Mouse (Mus musculus) kidney, postnatal 10 days (tissue): Measurements from ENCODE around the gene Mei4.

Experiments used
- DNase-seq: peaks from one replicate; pipeline ENCODE4 v3.0.0; 2021; ENCODE audit warnings: mixed read lengths

Gene Mei4

DNA sequence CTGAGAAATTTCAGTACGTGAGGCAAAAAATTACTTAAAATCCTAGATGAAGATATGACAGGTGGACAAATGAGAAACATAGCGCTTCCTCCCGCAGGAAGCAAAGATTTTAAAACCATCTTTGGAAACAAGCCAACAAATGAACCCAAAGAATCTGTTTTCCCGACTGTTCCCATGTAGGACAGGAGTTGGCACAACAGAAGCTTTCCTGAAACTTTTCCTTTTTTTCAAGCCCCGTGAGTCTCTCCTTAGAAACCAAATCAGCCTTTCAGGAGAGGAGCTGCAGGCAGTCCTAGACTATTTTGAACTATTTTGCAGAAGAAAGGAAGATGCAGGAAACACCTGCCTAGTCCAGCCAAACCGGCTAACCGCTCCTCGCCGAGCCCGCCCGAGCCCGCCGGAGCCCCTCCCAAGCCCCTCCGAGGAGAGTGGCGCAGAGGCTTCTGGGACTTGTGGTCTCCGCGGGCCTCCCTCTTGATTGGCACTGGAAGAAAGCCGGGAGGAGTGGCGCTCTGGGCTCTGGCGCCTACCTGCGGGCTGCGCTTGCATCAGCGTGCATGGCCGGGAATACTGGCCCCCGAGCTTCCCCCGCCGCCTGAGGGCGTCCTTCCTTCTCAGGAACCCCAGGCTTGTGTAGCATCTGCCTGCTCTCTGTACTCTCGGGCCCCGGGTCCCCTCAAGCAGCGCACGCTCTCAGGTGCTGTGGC lies at the start of gene Mei4:
Gene Mei4, plus strand, starts transcription at position 490 of the 707 bp plus-strand sequence.
- DNase-seq = peak; percentile 74

DNA sequence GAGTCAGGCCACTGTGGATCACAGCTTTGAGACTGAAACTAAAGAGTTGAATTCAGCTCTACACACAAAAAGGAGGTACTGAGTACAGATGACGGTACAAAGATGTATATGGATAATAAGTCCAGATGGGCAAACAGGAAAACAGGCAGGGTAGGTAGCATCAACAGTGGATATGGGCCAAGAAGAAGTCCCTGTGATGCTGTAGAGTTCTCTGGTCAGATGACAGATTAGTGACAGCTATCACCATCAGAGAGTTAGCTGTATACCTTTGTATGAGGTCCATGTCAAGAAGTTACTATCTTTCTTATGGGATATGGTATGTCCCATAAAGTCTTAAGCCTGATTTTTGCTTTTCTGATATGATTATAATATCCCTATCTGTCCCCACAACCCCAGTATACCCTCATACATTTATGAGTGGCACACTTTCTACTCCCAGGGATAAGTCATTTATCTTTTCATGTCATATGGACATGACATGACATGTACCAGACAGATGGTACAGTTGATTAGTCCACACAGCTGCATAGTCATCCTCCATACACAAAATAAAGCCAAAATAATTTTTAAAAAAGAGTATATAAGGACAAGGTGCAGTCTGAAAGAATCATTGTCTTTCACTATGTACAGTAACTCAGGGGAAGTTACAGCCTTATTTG lies 43.6 kb upstream of the Mei4 start:
- DNase-seq = no peak

DNA sequence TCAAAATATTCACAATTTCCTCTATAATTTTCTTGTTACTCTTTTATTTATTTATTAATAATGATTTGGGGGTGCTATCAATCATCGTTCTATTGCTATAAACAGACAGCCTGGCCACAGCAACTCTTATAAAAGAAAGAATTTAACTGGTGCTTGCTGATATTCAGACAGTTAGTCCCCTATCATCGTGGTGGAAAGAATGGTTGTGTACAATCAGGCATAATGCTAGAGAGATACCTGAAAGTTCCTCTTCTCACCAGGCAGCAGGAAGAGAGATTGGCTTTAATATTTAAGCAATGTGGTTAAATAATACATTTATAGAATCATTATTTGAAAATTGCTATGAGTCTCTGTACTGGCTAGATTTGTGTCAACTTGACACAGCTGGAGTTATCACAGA lies 35.9 kb upstream of the Mei4 start:
- DNase-seq = no peak

DNA sequence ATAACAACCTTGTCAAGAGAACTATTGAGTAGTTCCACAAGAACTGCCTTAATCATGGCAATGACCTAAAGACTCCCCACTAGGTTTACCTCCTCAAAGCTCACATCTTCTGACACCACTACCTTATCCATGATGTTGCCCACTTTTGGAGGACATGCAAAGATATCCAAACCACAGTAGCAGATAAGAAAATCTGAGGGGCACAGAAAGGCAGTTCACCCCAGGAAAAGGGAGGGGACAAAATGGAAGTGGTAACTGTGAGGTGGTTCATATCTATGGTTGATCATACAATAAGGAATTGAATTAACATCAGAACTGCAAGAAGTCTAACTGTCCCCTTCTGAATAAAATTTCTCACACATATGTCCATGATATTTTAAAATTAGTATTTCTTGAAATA lies 29.4 kb upstream of the Mei4 start:
- no peak for DNase-seq

DNA sequence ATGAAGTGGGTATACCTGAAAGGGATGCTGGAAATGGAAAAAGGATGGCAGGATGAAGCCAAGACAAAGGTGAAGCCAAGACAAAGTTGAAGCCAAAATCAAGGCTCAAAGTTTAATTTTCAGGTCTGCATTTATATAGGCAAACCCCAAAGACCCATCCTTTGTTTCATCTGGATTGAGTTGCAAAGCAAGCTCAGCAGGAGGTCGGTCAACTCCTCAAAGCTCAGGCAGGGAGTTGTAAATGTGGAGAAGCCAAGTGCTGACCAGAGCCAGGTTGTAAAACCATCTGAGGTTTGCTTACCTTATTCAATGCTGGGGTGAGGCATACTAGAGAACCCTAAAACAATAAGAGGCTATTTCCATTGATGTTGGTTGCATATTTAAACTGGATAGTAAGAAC lies 4.6 kb upstream of the Mei4 start:
- no peak for DNase-seq

DNA sequence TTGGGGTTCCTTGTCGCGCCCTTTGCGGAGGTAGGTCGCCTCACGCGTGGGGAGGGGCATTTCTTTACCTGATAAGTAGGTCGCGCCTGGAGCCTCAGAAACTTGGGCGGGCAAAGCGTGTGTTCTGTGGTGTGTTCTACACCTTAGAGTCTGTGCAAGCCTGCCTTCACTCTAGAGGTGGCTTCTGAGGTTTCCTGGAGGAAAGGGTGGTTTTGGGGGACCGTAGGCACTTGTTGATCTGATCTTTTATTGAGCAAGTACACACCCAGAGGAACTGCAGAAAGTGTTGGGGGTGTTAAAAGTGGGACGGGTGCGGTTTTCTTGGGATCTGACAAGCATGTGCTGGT lies 391 bp downstream of the Mei4 start:
- DNase-seq = no peak

DNA sequence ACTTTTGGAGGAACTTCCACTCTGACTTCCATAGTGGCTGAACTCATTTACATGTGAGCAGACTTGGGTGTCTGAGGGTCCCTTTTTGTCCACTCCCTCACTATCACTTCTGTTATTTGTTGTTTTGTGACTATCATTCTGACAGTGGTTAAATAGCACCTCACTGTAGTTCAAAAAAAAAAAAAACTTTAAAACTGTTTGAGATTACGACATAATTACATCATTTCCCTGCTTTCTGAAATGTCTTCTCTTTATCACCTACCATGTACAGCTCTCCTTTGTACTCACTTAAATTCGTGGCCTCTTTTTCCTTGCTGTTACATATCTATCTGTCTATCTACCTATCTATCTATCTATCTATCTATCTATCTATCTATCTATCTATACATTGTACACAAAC lies 2.6 kb downstream of the Mei4 start:
- no peak for DNase-seq

DNA sequence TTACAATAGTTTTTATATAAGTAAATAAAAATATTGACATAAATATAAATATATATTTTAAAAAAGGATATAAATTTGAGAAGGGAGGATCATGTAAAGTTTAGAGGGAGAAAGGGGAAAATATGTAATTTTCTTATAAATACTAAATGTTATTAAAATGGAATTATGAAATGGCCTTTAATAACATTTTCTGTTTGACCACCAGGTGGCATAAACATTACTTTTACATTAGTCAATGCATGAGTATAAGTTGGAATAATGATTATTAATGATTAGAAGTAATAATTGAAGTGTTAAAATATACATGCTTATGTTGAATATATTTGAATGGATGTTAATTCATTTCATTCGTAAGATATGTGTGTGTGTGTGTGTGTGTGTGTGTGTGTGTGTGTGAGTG lies 58.0 kb downstream of the Mei4 start:
- no peak for DNase-seq

DNA sequence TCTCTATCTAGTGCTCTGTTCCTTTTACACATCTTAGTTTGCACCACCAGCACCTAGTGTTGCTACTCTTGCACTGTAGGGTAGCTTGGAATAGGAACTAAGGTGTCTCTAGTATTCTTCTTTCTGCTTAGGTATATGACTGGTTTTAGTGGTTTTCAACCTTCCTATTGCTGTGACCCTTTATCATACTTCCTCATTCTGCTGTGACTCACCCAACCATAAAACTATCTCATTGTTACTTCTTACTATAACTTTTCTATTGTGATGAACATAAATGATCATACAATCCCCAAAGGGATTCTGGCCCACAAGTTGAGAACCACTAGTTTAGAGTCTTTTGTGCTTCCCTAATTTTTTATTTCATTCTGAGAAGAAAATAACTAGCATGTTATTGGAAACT lies 61.3 kb downstream of the Mei4 start:
- no peak for DNase-seq

DNA sequence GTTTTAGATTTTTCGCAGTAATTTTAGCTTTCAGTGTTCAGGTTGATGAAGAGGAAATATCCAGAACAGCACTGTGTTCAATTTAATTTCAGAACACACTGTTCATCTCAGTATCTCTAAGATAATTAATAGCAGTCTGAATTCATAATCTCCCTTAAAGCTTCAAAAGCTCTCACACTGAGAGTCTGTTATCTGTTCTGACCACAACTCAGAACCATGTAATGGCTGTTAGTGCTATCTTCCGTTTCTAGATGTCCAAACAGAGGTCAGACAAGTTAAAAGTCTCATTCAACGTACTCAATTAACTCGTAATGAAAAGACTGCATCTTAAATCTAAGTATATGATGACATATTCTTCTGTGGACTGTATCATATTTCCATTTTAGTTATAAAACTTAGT lies 77.1 kb downstream of the Mei4 start:
- DNase-seq = no peak

DNA sequence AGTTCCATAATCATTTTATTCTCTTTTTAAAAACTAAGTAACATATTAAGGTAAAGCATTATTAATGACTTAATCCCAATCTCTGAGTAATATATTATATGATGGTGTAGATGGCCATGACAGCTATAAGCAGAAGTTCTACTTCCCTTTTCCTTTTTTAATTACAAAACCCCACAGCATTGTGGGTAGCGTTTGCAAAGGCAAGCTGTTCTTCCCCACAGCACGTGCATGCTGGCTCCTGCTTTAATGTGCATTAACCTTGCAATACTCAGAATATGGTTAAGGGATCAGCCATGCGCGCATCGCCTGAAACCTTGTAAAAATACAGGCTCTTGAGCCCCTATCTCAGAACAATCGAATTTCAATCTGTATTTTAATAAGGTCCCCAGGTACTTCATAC lies 82.2 kb downstream of the Mei4 start:
- DNase-seq = no peak

DNA sequence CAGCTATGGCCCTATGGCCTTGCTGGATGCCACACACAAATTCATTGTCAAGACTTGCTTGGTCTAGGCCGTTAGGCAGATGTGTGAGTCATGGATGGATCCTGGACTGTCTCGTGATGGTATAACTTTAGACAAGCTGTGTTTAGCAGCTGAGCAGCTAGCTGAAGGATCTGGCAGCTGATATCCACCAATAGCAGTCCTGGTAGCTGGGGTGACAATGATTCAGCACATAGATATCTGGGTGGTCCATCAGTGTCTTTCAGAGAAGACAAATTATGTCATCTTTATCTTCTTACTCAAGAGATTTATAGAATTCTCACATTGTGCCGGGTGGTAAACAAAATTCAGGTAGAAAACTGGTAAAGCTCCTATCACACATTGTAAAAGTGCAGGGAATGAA lies 93.4 kb downstream of the Mei4 start:
- no peak for DNase-seq

DNA sequence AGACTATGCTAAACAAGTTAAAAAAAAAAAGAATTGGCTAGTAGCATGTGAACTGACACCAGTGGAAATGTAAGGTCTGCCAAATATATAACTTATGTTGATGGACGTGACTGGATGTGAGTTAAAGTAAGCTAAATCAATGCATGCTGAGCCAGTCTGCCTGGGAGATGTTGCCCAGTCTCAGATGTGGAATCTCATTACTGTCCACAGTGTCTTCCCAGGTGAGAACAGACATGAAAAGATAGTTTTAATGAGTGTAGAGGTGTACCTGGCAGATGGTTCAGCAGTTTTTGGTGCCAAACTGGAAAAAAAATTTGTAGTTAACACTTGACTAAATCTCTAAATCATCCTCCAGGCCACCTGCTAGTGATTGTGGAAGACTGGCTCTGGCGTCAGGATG lies 94.4 kb downstream of the Mei4 start:
- no peak for DNase-seq

DNA sequence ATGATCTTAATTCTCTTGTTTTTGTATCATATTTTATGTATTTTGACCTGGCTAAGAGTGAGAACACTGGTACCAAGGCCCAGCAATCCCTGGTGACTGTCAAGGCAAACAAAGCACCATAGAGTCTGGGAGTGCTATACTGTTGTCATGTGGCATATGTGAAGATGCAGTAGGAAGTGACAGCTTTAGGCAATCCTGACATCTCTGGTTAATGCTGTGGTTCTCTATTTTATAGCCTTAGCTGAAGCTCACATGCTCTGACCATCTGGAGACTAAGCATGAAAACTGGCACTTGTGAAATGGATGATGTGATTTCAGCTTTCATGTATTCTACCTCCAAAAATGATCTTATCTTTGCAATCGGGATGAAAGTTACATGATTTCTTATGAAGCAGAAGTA lies 103.3 kb downstream of the Mei4 start:
- DNase-seq = no peak

DNA sequence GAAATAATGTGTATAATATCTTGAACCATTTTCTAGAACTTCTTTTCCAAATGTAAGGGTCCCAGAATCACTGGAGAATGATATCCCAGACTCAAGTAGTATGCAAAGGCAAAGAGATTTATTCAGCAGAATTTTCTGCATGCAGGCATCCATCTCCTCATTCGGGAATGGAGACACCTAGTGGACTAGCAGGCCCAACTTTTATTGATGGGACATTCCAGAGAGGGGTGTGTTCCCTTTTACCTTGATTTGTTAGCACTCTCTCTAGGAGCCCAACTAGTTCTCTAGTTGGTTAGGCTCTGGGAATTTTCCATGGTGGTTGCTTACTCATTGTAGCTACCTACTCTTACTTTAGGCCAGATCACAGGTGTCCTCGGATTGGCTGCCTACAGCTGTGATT lies 105.5 kb downstream of the Mei4 start:
- DNase-seq = no peak

DNA sequence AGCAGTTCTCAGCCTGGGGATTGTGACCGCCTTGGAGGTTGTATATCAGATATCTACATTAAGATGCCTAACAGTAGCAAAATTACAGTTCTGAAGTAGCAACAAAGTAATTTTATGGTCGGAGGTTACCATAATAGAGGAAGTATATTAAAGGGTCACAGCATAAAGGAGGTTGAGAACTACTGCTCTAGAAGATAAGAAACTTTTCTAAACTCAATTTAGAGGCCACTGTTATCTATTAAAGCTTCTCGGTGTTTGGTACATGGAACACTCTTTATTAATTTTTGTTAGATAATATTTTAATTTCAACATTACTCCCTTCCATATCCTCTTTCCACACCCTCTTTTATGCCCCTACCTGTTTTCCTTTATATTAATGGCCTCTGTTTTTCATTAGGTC lies 119.0 kb downstream of the Mei4 start:
- DNase-seq = no peak

DNA sequence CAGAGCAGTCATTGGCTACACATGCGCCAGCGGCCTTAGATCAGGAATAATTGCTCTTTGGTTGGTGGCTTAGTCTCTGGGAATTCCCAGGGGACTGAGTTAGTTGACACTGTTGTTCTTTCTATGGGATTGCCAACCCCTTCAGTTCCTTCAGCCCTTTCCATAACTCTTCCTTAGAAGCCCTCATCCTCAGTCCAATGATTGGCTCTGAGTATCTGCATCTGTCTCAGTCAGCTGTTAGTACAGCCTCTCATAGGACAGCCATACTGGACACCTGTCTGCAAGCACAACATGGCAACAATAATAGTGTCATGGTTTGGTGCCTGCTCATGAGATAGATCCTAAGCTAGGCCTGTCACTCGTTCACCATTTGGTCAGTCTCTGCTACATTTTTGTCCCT lies 149.5 kb downstream of the Mei4 start:
- no peak for DNase-seq

DNA sequence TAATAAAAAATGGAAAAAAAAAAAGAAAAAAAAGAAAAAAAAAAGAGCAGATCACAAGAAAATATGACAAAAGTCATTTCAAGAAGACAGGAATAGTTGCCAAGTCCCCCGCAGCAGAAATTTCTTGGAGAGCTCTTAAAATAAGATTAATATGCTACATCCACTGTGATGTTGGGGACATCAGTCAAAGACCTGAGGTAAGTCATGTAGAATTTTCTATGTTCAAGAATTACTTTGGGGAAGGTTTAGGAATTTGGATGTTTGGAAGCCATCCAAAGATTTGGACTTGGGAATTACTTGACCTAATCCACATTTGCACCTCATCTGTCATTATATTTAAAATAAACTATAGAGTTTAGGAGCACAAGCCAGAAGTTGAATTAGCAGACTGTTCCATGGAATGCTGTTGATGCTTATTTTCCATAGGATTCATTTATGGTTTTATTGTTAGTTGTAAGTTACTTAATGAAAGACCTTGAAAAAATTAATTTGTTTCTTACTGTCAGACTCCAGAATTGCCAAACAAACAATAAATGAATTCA lies 179.1 kb downstream of the Mei4 start:
- DNase-seq = no peak

DNA sequence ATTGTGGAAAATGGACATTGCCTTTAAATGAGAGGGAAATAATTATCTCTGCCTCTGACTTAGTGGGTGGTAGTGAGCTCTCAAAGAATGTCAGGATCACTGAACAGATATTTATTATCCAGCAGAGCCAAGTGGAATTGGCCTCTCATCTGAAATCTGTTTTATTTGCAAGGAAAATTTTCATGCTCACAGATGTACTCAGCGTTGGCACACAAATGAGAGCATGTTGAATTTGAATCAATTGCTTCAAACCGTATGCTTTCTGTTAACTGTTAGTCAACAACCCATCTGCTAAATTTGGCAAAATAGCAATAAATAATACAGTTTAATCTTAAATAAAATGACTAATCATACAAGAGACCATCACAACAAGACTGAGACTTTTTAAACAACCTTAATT lies 181.0 kb downstream of the Mei4 start:
- DNase-seq = no peak

DNA sequence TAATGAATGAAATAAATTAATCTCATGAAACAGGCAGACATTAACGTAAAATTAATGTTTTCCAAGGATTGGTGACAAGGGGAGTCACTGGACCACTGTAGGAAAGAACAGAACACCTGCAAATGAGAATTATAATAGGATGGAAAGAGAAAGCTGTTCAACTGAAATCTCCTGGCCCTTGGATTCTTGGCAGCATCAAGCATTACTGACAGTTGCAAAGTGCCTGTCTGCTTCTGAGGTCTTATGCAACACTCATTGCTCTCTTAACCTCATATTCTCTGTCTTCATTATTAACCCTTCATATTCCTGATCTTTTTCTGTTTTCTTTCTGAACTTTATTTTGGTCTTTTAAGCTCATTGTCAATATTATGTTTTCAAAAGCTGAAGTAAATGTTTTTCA lies 210.4 kb downstream of the Mei4 start:
- no peak for DNase-seq

DNA sequence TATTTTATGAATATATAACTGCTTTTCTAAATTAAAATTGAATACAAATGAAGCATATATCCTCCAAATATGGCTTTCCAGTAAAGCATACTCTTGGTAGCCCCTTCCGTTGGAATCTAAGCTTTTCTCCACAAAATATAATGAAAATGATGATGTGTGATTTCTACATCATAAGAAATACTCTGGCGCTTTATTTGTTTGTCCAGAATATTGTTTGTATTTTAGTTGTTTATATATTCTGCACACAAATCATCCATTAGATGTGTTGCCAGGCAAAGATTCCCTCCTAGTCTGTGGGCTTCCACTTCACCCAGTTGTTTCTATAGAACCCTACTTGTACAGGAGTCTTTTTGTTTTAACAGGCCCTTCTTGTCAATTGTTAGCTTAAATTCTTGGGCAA lies 211.8 kb downstream of the Mei4 start:
- no peak for DNase-seq

DNA sequence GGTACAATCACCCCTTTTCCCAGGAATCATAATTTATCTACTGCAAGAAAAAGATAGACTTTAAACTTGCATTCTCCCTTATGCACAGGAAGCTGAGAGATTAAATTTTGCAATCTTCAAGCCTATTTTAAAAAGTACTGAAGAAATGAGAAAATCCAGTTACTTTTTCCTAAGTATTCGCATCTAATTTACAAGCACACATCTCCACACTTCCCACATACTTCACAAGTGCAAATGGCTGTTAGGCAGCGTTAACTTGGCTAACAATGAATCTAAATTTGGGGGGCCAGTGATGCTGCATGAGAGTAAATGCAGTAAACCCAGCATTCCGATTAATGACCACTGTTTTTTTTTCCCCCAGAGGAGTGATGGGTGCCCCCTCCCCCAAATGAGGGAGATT lies 232.9 kb downstream of the Mei4 start:
- no peak for DNase-seq

DNA sequence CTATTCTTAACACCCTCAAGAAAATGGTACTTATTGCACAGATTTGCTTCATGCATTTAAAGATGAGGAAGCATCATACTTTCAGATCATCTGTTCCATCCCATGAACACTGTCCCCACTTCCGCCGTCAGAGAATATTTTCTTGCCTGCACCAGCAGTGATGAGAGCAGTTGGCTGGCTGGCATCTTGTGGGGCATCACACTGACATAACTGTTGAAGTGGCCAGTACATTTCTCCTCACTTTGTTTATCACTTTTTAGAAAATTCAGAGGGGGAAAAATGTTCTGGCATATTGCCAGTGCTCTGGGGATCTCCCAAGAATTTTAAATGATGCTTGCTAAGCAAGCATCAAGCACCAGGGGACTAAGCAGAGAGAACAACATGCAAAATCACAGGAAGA lies 251.4 kb downstream of the Mei4 start:
- DNase-seq = no peak

DNA sequence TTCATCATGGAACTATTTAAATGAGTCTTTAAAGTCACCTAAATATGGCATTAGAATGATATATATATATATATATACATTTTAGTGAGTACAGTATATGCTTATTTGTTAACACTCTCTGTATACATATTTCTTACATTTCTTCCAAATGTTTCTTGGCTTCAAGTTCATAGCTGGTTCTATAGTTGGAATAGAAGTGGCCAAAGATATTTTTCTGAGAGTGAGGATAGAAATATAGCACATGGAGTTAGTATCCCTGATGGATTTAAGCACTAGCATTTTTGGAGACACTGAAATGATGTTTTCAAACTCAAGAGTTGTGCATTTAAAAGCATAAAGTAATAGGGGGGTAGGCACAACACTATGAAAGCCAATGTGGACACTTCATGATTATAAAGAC lies 272.6 kb downstream of the Mei4 start:
- no peak for DNase-seq

DNA sequence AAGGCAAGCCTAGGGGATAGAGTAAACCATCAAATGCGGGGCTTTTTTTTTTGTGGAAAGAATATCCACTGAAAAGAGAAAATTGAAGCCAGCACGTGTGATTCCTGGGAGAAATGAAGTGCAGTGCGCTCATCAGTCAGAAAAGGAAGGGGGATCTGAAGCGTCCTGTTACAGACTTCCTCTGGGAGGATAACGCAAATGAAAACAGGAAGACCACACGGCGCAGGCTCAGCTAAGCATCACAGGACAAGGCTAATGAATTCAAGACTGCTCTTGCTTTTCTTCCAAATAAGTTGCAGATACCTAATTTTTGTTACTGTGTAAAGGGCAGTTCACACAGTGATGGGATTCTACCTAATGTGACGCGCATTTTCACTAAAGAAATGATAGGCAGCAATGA lies 296.7 kb downstream of the Mei4 start:
- DNase-seq = no peak
